Mouse (Mus musculus) R1 (cell line): ENCODE measurements around the gene Muc13.

Experiments used
- DNase-seq: peaks from one replicate; pipeline ENCODE4 v3.0.0-alpha.2; 2018; ENCODE audit warnings: low read depth, low spot score

The Muc13 gene

GRCm38 (mm10) chr16:33769848-33770247, 24.0 kb upstream of the Muc13 start:
- no peak for DNase-seq

- no peak for DNase-seq
Measured at GRCm38 (mm10) chr16:33770778-33771454, 22.9 kb upstream of the Muc13 start.

- no peak for DNase-seq
Measured at GRCm38 (mm10) chr16:33772809-33773208, 21.0 kb upstream of the Muc13 start.

GRCm38 (mm10) chr16:33774972-33775371, 18.9 kb upstream of the Muc13 start:
- peak; percentile 26 for DNase-seq

GRCm38 (mm10) chr16:33775733-33776335, 18.0 kb upstream of the Muc13 start:
- DNase-seq = no peak

GRCm38 (mm10) chr16:33776766-33777529, 16.9 kb upstream of the Muc13 start:
- no peak for DNase-seq

- DNase-seq = no peak
Measured at GRCm38 (mm10) chr16:33777607-33778006, 16.2 kb upstream of the Muc13 start.

GRCm38 (mm10) chr16:33781789-33782728, 11.8 kb upstream of the Muc13 start:
- no peak for DNase-seq

- DNase-seq = no peak
Measured at GRCm38 (mm10) chr16:33782729-33783091, 11.1 kb upstream of the Muc13 start.

GRCm38 (mm10) chr16:33784547-33784946, 9.3 kb upstream of the Muc13 start:
- DNase-seq = no peak

- no peak for DNase-seq
Measured at GRCm38 (mm10) chr16:33785092-33785704, 8.6 kb upstream of the Muc13 start.

GRCm38 (mm10) chr16:33786657-33787390, 7.0 kb upstream of the Muc13 start:
- no peak for DNase-seq

- no peak for DNase-seq
Measured at GRCm38 (mm10) chr16:33795106-33795505, 1.3 kb downstream of the Muc13 start.

GRCm38 (mm10) chr16:33795887-33796286, 2.0 kb downstream of the Muc13 start:
- no peak for DNase-seq

- no peak for DNase-seq
Measured at GRCm38 (mm10) chr16:33796756-33797155, 2.9 kb downstream of the Muc13 start.

GRCm38 (mm10) chr16:33797860-33798259, 4.0 kb downstream of the Muc13 start:
- peak; percentile 75 for DNase-seq

GRCm38 (mm10) chr16:33810002-33810401, 16.2 kb downstream of the Muc13 start:
- DNase-seq = peak; percentile 61

- DNase-seq = peak; percentile 78
Measured at GRCm38 (mm10) chr16:33818413-33819165, 24.8 kb downstream of the Muc13 start.

GRCm38 (mm10) chr16:33820269-33821178, 26.7 kb downstream of the Muc13 start:
- peak; percentile 86 for DNase-seq
